Mouse (Mus musculus) E14TG2a.4 (cell line): ENCODE data around the gene Ttll11.

Experiments
- CTCF ChIP-seq: conservative IDR thresholded peaks from 2 replicates; pipeline ENCODE4 v1.5.1; 2014; ENCODE audit warnings: low read length
- NANOG ChIP-seq: IDR thresholded peaks from 2 replicates; pipeline ENCODE4 v1.6.1; 2014; ENCODE audit warnings: borderline replicate concordance, low read length, mixed read lengths
- POU5F1 ChIP-seq: IDR thresholded peaks from 2 replicates; pipeline ENCODE4 v1.6.1; 2014; ENCODE audit warnings: low read length, borderline replicate concordance

DNA sequence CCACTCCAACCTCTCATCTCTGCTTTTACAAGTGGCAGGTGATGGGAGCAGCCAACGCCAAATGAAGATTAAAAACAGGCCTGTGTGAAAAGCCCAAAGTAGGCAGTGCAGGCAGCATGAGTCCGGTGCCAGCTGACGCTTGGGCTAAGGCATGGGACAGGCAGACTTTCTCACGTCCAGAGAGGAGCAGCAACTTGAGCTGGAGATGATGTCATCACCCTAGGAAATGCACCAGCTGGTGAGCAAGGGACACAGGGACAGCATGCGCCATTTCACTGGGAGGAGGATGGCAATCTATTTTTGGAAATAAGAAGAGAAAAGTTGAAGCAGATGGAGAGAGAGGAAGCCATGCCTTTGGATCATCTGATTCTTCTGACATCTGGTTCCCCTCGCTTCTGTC, 51.6 kb downstream of the Ttll11 start:
- TF ChIP-seq CTCF (no peak), POU5F1 (no peak), NANOG (no peak)
